Mouse (Mus musculus) intestine, embryonic 15.5 days (tissue): ENCODE results near the gene Hltf. TPM values are rescaled to one million over a fixed set of nuclear protein-coding genes. Genes with fewer than 3 reads are reported as not detected.
A peak's percentile ranks its signal among the peaks of the same experiment; 100 is the strongest.
"Not testable (repeated sequence)": the region's sequence is repeated elsewhere in the genome, so short reads cannot be mapped to it uniquely, and the experiment has no call there.

Experiments
- ATAC-seq: fragments of 200-750 bp; cut with Nextera tagmentation; 2 replicates; pipeline ENCODE4 v1.8.0; 2017; ENCODE audit warnings: moderate TSS enrichment, moderate library complexity
- H3K27ac ChIP-seq: fragments of 300-500 bp; sonication (generic); 2 replicates; pipeline ENCODE4 v1.5.1; 2015; ENCODE audit warnings: mild to moderate bottlenecking, inconsistent platforms
- H3K27me3 ChIP-seq: fragments of 300-500 bp; sonication (generic); replicated peaks from 2 replicates; pipeline ENCODE4 v1.6.1; 2015; ENCODE audit warnings: inconsistent platforms
- H3K36me3 ChIP-seq: fragments of 300-500 bp; sonication (generic); 2 replicates; pipeline ENCODE4 v1.6.1; 2015; ENCODE audit warnings: inconsistent platforms
- H3K4me1 ChIP-seq: fragments of 300-500 bp; sonication (generic); replicated peaks from 2 replicates; pipeline ENCODE4 v1.6.1; 2015; ENCODE audit warnings: inconsistent platforms
- H3K4me2 ChIP-seq: fragments of 300-500 bp; sonication (generic); replicated peaks from 2 replicates; pipeline ENCODE4 v1.6.1; 2015; ENCODE audit warnings: mild to moderate bottlenecking, inconsistent platforms
- H3K4me3 ChIP-seq: fragments of 300-500 bp; sonication (generic); replicated peaks from 2 replicates; pipeline ENCODE4 v1.5.1; 2015; ENCODE audit warnings: inconsistent platforms
- H3K9ac ChIP-seq: fragments of 300-500 bp; sonication (generic); 2 replicates; pipeline ENCODE4 v1.6.1; 2015; ENCODE audit warnings: inconsistent platforms
- H3K9me3 ChIP-seq: fragments of 300-500 bp; sonication (generic); 2 replicates; pipeline ENCODE4 v1.6.1; 2016; ENCODE audit warnings: inconsistent platforms
- WGBS: fragments of 180-500 bp; shearing (Covaris S2); methylation state at CpG from one replicate; pipeline ENCODE4 v1.1.7; 2015; 5-methylcytosine and 5-hydroxymethylcytosine counted together
- polyA plus RNA-seq: library from polyadenylated mRNA; unstranded; fragments of >200 nt; fragmentation: Nextera tagmentation; extraction: Ambion mirVana; gene quantifications from 2 replicates; pipeline ENCODE4 v1.2.1, GENCODE M21; 2015

Hltf gene
- polyA plus RNA-seq, 1 experiment from 2014 or later: 15.0 TPM

GRCm38 (mm10) chr3:20033761-20034718 lies 23.6 kb upstream of the Hltf start:
- Histone ChIP-seq H3K27me3 (no peaks in the 10 kb centered on the region), H3K9ac (peak overlapping the region; percentile 57), H3K36me3 (no peaks in the 10 kb centered on the region), H3K4me1 (no peaks in the 10 kb centered on the region), H3K27ac (0 out of 2 replicates have a peak overlapping the region, but pooled peaks have one; percentile 19), H3K4me3 (peak overlapping the region; percentile 84), H3K9me3 (no peaks in the 10 kb centered on the region), H3K4me2 (peak overlapping the region; percentile 73)
- ATAC-seq: peak; percentile 35
- WGBS: 12% methylated on average over 10 of the region's 10 CpGs

GRCm38 (mm10) chr3:20034719-20035404 lies 22.7 kb upstream of the Hltf start, which contains the start of gene Hps3:
Gene Hps3 (minus strand): TSS chr3:20035315.
- peak; percentile 99 for ATAC-seq
- Histone ChIP-seq H3K36me3 (no peaks in the 10 kb centered on the region), H3K27ac (peak within 1 kb of the TSS; percentile 74), H3K9me3 (no peaks in the 10 kb centered on the region), H3K9ac (peak within 1 kb of the TSS; percentile 57), H3K4me1 (no peaks in the 10 kb centered on the region), H3K4me3 (peak within 1 kb of the TSS; percentile 84), H3K4me2 (peak within 1 kb of the TSS; percentile 73), H3K27me3 (no peaks in the 10 kb centered on the region)
- under 1% methylated on average over 47 of the region's 47 CpGs for WGBS

GRCm38 (mm10) chr3:20036069-20036468 lies 21.5 kb upstream of the Hltf start:
- Histone ChIP-seq H3K4me2 (no peak overlapping the region), H3K9me3 (no peaks in the 10 kb centered on the region), H3K27me3 (no peaks in the 10 kb centered on the region), H3K9ac (no peak overlapping the region), H3K36me3 (no peaks in the 10 kb centered on the region), H3K27ac (no peak overlapping the region), H3K4me3 (no peak overlapping the region), H3K4me1 (no peaks in the 10 kb centered on the region)
- no peak for ATAC-seq
- WGBS: 82% methylated on average over 4 of the region's 4 CpGs

- H3K36me3 ChIP-seq, H3K9ac ChIP-seq, H3K4me2 ChIP-seq, H3K27me3 ChIP-seq, H3K4me3 ChIP-seq, H3K4me1 ChIP-seq, ATAC-seq, H3K9me3 ChIP-seq, H3K27ac ChIP-seq: not testable (repeated sequence)
- WGBS: 92% methylated on average over 7 of the region's 7 CpGs
Observed at GRCm38 (mm10) chr3:20041461-20041860, 16.1 kb upstream of the Hltf start.

- 67% methylated on average over 3 of the region's 3 CpGs for WGBS
- not testable (repeated sequence) for H3K27ac ChIP-seq, ATAC-seq, H3K4me3 ChIP-seq, H3K9me3 ChIP-seq, H3K4me1 ChIP-seq, H3K9ac ChIP-seq, H3K4me2 ChIP-seq, H3K36me3 ChIP-seq, H3K27me3 ChIP-seq
Observed at GRCm38 (mm10) chr3:20044736-20045135, 12.9 kb upstream of the Hltf start.

GRCm38 (mm10) chr3:20058197-20058541 lies 558 bp downstream of the Hltf start:
- Histone ChIP-seq H3K9ac (peak overlapping the region; percentile 71), H3K27me3 (no peaks in the 10 kb centered on the region), H3K36me3 (no peaks in the 10 kb centered on the region), H3K4me1 (no peaks in the 10 kb centered on the region), H3K9me3 (no peaks in the 10 kb centered on the region), H3K4me3 (peak overlapping the region; percentile 85), H3K4me2 (peak overlapping the region; percentile 68), H3K27ac (no peak overlapping the region)
- WGBS: under 1% methylated on average over 6 of the region's 9 CpGs
- no peak for ATAC-seq

- no peaks in the 10 kb centered on the region for H3K9me3 ChIP-seq
- H3K4me1 ChIP-seq: no peaks in the 10 kb centered on the region
- 71% methylated on average over 11 of the region's 11 CpGs for WGBS
- H3K4me3 ChIP-seq: no peak overlapping the region
- no peaks in the 10 kb centered on the region for H3K36me3 ChIP-seq
- no peak overlapping the region for H3K9ac ChIP-seq
- no peaks in the 10 kb centered on the region for H3K27me3 ChIP-seq
- no peak overlapping the region for H3K4me2 ChIP-seq
- no peak overlapping the region for H3K27ac ChIP-seq
- ATAC-seq: no peak
Observed at GRCm38 (mm10) chr3:20076145-20077053, 18.8 kb downstream of the Hltf start.

GRCm38 (mm10) chr3:20082161-20082560 lies 24.6 kb downstream of the Hltf start:
- no peak overlapping the region for H3K4me3 ChIP-seq
- 62% methylated on average over 3 of the region's 3 CpGs for WGBS
- H3K9ac ChIP-seq: no peak overlapping the region
- no peak overlapping the region for H3K27ac ChIP-seq
- no peak for ATAC-seq
- no peaks in the 10 kb centered on the region for H3K36me3 ChIP-seq
- no peaks in the 10 kb centered on the region for H3K9me3 ChIP-seq
- H3K4me1 ChIP-seq: no peaks in the 10 kb centered on the region
- no peaks in the 10 kb centered on the region for H3K27me3 ChIP-seq
- H3K4me2 ChIP-seq: no peak overlapping the region

GRCm38 (mm10) chr3:20103830-20104229 lies 46.2 kb downstream of the Hltf start:
- Histone ChIP-seq H3K27ac (no peak overlapping the region), H3K9me3 (no peaks in the 10 kb centered on the region), H3K36me3 (no peaks in the 10 kb centered on the region), H3K9ac (no peak overlapping the region), H3K27me3 (no peaks in the 10 kb centered on the region), H3K4me1 (no peaks in the 10 kb centered on the region), H3K4me2 (no peak overlapping the region), H3K4me3 (no peak overlapping the region)
- 66% methylated on average over 3 of the region's 3 CpGs for WGBS
- no peak for ATAC-seq

GRCm38 (mm10) chr3:20104318-20104717 lies 46.7 kb downstream of the Hltf start:
- Histone ChIP-seq H3K9ac (no peak overlapping the region), H3K27ac (no peak overlapping the region), H3K9me3 (no peaks in the 10 kb centered on the region), H3K27me3 (no peaks in the 10 kb centered on the region), H3K4me1 (no peaks in the 10 kb centered on the region), H3K4me3 (no peak overlapping the region), H3K4me2 (no peak overlapping the region), H3K36me3 (no peaks in the 10 kb centered on the region)
- WGBS: 90% methylated on average over 8 of the region's 8 CpGs
- no peak for ATAC-seq

- 80% methylated on average over 2 of the region's 2 CpGs for WGBS
Observed at GRCm38 (mm10) chr3:20104776-20105175, 47.2 kb downstream of the Hltf start.

GRCm38 (mm10) chr3:20108881-20109280 lies 51.3 kb downstream of the Hltf start:
- Histone ChIP-seq H3K9ac (no peak overlapping the region), H3K27ac (no peak overlapping the region), H3K27me3 (no peaks in the 10 kb centered on the region), H3K4me3 (no peak overlapping the region), H3K4me1 (no peaks in the 10 kb centered on the region), H3K36me3 (peaks cover 4% of the 10 kb centered on the region; the same call in 1 of the 2 replicates), H3K9me3 (no peaks in the 10 kb centered on the region), H3K4me2 (no peak overlapping the region)
- ATAC-seq: no peak
- 93% methylated on average over 5 of the region's 5 CpGs for WGBS

More at GRCm38 (mm10) chr3:20104776-20105175, 47.2 kb downstream of the Hltf start:
- Histone ChIP-seq H3K4me2 (no peak overlapping the region), H3K27me3 (no peaks in the 10 kb centered on the region), H3K9ac (no peak overlapping the region), H3K4me3 (no peak overlapping the region), H3K4me1 (no peaks in the 10 kb centered on the region), H3K27ac (no peak overlapping the region), H3K9me3 (no peaks in the 10 kb centered on the region), H3K36me3 (no peaks in the 10 kb centered on the region)
- ATAC-seq: no peak
